Mouse (Mus musculus) testis, adult 2 months (tissue): ENCODE results near the gene Rab3c. TPM values are rescaled to one million over a fixed set of nuclear protein-coding genes. Genes with fewer than 3 reads are reported as not detected.
A peak's percentile ranks its signal among the peaks of the same experiment; 100 is the strongest.

ENCODE experiments used
- H3K27ac ChIP-seq: fragments of 200-500 bp; 2 replicates; pipeline ENCODE4 v1.5.1; 2012; ENCODE audit warnings: low read depth, low read length; ENCODE audit not compliant: control insufficient read depth, insufficient read depth
- H3K27me3 ChIP-seq: fragments of 200-500 bp; 2 replicates; pipeline ENCODE4 v1.6.1; 2012; ENCODE audit warnings: mild to moderate bottlenecking, low read length, moderate library complexity; ENCODE audit not compliant: control insufficient read depth, insufficient read depth
- H3K36me3 ChIP-seq: fragments of 200-500 bp; 2 replicates; pipeline ENCODE4 v1.6.1; 2012; ENCODE audit warnings: mild to moderate bottlenecking, low read length; ENCODE audit not compliant: control insufficient read depth, insufficient read depth
- H3K4me1 ChIP-seq: fragments of 200-500 bp; 2 replicates; pipeline ENCODE4 v1.6.1; 2012; ENCODE audit warnings: low read length; ENCODE audit not compliant: control insufficient read depth, insufficient read depth
- H3K4me3 ChIP-seq: fragments of 200-500 bp; 2 replicates; pipeline ENCODE4 v1.5.1; 2012; ENCODE audit warnings: low read depth, mild to moderate bottlenecking, low read length, moderate library complexity, mixed read lengths; ENCODE audit not compliant: control insufficient read depth
- CTCF ChIP-seq: fragments of 200-500 bp; IDR thresholded peaks from 2 replicates; pipeline ENCODE4 v1.5.1; 2012; ENCODE audit warnings: low read depth, mild to moderate bottlenecking, inconsistent platforms, low read length, moderate library complexity; ENCODE audit not compliant: control insufficient read depth, insufficient read depth, insufficient replicate concordance
- POLR2A ChIP-seq: fragments of 200-500 bp; IDR thresholded peaks from 2 replicates; pipeline ENCODE4 v1.6.1; 2012; ENCODE audit warnings: low read depth, mild to moderate bottlenecking, inconsistent platforms, low read length, moderate library complexity; ENCODE audit not compliant: control insufficient read depth
- polyA plus RNA-seq: library from polyadenylated mRNA; depleted of rRNA; stranded (reverse); fragments of >200 nt; gene quantifications from 2 replicates; pipeline ENCODE4 v1.2.3, GENCODE M21; 2012; rRNA removed

Rab3c gene
- polyA plus RNA-seq, 1 experiment: 0.37 TPM

- Histone ChIP-seq H3K4me1 (peaks cover 15% of the 10 kb centered on the region), H3K27ac (no peak overlapping the region; the same call in 1 of the 2 replicates), H3K4me3 (no peak overlapping the region; the same call in 1 of the 2 replicates), H3K27me3 (no peaks in the 10 kb centered on the region), H3K36me3 (no peaks in the 10 kb centered on the region)
- TF ChIP-seq CTCF: no peak
- TF ChIP-seq POLR2A: no peak
Observed at GRCm38 (mm10) chr13:110018941-110019743, 261.7 kb downstream of the Rab3c start.

DNA sequence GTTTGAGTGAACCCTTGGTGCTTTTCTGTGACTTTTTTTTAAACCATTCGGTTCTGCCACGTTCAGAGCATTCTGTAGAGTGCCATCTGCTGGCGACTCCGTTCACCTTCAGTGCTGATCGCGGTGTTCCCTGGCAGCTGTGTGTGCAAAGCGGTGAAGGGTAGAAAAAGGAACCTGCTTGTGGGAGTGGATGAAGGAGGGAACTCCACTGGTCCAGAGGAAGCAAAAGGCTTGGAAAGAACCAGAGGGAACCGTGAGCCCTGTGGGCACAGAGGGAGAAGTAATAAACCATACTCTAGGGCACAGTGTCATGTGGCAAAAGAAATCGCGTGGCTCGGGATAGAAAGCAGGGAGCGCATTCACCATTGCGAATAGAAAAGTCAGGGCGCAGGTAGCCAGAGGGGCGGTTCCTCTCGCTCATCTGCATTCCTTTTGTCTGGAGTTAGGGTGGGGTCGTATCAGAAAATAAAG is 262.3 kb downstream of the Rab3c start:
- Histone ChIP-seq H3K27ac (no peak overlapping the region; the same call in 1 of the 2 replicates), H3K4me3 (peak overlapping the region; percentile 12; the same call in 1 of the 2 replicates), H3K27me3 (no peaks in the 10 kb centered on the region), H3K4me1 (peaks cover 15% of the 10 kb centered on the region), H3K36me3 (no peaks in the 10 kb centered on the region)
- no peak for TF ChIP-seq POLR2A
- TF ChIP-seq CTCF: peak; percentile 49; the same call in 1 of the 2 replicates

DNA sequence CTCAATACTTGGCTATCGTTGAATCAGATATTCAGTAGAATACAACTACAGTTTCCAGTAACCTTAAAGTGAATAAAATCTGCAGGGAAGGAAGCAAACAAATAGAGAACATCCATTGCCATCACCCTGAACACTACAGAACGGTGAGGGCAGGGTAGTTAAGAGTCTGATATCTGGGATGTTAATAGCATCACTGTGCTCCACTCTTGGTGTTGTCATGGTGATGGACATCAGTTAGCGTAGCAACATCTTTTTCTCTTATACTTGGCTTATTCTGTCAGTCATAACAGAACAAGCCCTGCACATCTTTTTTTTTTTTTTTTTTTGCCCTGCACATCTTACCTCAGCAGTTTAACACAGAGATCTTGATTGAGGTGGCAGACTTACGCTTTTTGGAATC is 268.8 kb downstream of the Rab3c start:
- H3K4me1 ChIP-seq: no peaks in the 10 kb centered on the region
- no peak overlapping the region for H3K4me3 ChIP-seq
- no peaks in the 10 kb centered on the region for H3K36me3 ChIP-seq
- H3K27me3 ChIP-seq: no peaks in the 10 kb centered on the region
- TF ChIP-seq POLR2A (no peak), CTCF (no peak)
- H3K27ac ChIP-seq: no peak overlapping the region

- Histone ChIP-seq H3K27ac (no peak overlapping the region), H3K27me3 (no peaks in the 10 kb centered on the region), H3K4me1 (peaks cover under 1% of the 10 kb centered on the region; the same call in 1 of the 2 replicates), H3K36me3 (no peaks in the 10 kb centered on the region), H3K4me3 (no peak overlapping the region)
- no peak for TF ChIP-seq POLR2A
- no peak for TF ChIP-seq CTCF
Observed at GRCm38 (mm10) chr13:110010876-110011275, 269.9 kb downstream of the Rab3c start.

GRCm38 (mm10) chr13:110008539-110008938 is 272.3 kb downstream of the Rab3c start:
- TF ChIP-seq POLR2A (no peak), CTCF (no peak)
- Histone ChIP-seq H3K27me3 (peaks cover 2% of the 10 kb centered on the region; the same call in 1 of the 2 replicates), H3K4me3 (no peak overlapping the region), H3K27ac (no peak overlapping the region), H3K36me3 (no peaks in the 10 kb centered on the region), H3K4me1 (peaks cover 3% of the 10 kb centered on the region; the same call in 1 of the 2 replicates)

DNA sequence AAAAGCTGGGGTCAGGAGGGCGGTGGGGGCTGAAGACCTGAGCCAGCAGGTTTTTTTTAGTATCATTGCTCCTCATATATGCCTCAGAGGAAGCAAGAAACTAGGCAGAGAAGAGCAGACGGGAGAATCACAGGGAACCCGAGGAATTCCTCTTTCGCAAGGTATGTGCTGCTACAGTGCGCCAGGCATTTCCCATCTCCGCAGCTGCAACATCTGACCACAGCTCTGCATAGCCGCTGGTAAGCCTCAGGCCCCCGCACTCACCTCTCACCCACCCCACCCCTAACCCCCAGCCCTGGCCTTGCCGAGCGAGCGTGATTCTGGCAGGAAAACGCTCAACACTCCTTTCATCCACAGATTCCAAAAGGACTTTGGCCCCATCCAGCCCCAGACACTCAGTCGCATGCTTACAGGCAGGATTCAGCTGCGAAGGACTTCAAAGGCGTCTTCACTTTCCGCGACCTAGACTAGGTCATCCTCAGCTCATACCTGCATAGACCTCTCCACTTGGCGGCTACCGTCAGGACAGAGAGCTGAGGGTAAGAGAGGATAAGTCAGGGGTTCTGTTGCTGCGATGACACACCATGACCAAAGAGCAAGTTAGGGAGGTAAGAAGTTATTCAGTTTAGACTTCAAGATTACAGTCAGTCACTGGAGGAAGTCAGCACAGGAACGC is 274.6 kb downstream of the Rab3c start:
- peaks cover 2% of the 10 kb centered on the region; the same call in 1 of the 2 replicates for H3K27me3 ChIP-seq
- H3K4me1 ChIP-seq: peaks cover 3% of the 10 kb centered on the region; the same call in 1 of the 2 replicates
- no peak overlapping the region for H3K4me3 ChIP-seq
- TF ChIP-seq CTCF (no peak), POLR2A (no peak)
- no peak overlapping the region for H3K27ac ChIP-seq
- H3K36me3 ChIP-seq: no peaks in the 10 kb centered on the region

Other genes with a start within 250 kb of the Rab3c start
- gene Gapt, start 76.2 kb upstream of the Rab3c start, polyA plus RNA-seq: 0.67 TPM in 2 replicates
- gene Plk2, start 114.0 kb upstream of the Rab3c start, polyA plus RNA-seq: 3.7 and 4.1 TPM in 2 replicates